Mouse (Mus musculus) liver, embryonic 12.5 days (tissue): ENCODE data around the gene Rap1gds1. TPM values are rescaled to one million over a fixed set of nuclear protein-coding genes. Genes with fewer than 3 reads are reported as not detected.

Experiments used
- ATAC-seq: fragments of 200-750 bp; cut with Nextera tagmentation; 2 replicates; pipeline ENCODE4 v1.8.0; 2017; ENCODE audit warnings: moderate number of reproducible peaks, mild to moderate bottlenecking, moderate library complexity
- H3K27ac ChIP-seq: fragments of 300-500 bp; sonication (generic); 2 replicates; pipeline ENCODE4 v1.5.1; 2016; ENCODE audit warnings: mild to moderate bottlenecking
- H3K27me3 ChIP-seq: fragments of 300-500 bp; sonication (generic); replicated peaks from 2 replicates; pipeline ENCODE4 v1.6.1; 2016; ENCODE audit warnings: mild to moderate bottlenecking, moderate library complexity
- H3K36me3 ChIP-seq: fragments of 300-500 bp; sonication (generic); 2 replicates; pipeline ENCODE4 v1.6.1; 2016; ENCODE audit warnings: mild to moderate bottlenecking, moderate library complexity
- H3K4me1 ChIP-seq: fragments of 300-500 bp; sonication (generic); 2 replicates; pipeline ENCODE4 v1.6.1; 2016
- H3K4me2 ChIP-seq: fragments of 300-500 bp; sonication (generic); 2 replicates; pipeline ENCODE4 v1.6.1; 2016; ENCODE audit warnings: mild to moderate bottlenecking, moderate library complexity
- H3K4me3 ChIP-seq: fragments of 300-500 bp; sonication (generic); 2 replicates; pipeline ENCODE4 v1.5.1; 2016; ENCODE audit warnings: mild to moderate bottlenecking, moderate library complexity
- H3K9ac ChIP-seq: fragments of 300-500 bp; sonication (generic); 2 replicates; pipeline ENCODE4 v1.6.1; 2016; ENCODE audit warnings: mild to moderate bottlenecking, moderate library complexity
- H3K9me3 ChIP-seq: fragments of 300-500 bp; sonication (generic); replicated peaks from 2 replicates; pipeline ENCODE4 v1.6.1; 2016; ENCODE audit warnings: mild to moderate bottlenecking, moderate library complexity
- WGBS: fragments of 180-500 bp; shearing (Covaris S2); methylation state at CpG from one replicate; pipeline ENCODE4 v1.1.7; 2016; ENCODE audit not compliant: insufficient replicate concordance; 5-methylcytosine and 5-hydroxymethylcytosine counted together
- polyA plus RNA-seq: library from polyadenylated mRNA; unstranded; fragments of >200 nt; fragmentation: Nextera tagmentation; extraction: Ambion mirVana; gene quantifications from 2 replicates; pipeline ENCODE4 v1.2.1, GENCODE M21; 2016

Rap1gds1 gene
- polyA plus RNA-seq, 1 experiment from 2014 or later, result 31.4 TPM

DNA sequence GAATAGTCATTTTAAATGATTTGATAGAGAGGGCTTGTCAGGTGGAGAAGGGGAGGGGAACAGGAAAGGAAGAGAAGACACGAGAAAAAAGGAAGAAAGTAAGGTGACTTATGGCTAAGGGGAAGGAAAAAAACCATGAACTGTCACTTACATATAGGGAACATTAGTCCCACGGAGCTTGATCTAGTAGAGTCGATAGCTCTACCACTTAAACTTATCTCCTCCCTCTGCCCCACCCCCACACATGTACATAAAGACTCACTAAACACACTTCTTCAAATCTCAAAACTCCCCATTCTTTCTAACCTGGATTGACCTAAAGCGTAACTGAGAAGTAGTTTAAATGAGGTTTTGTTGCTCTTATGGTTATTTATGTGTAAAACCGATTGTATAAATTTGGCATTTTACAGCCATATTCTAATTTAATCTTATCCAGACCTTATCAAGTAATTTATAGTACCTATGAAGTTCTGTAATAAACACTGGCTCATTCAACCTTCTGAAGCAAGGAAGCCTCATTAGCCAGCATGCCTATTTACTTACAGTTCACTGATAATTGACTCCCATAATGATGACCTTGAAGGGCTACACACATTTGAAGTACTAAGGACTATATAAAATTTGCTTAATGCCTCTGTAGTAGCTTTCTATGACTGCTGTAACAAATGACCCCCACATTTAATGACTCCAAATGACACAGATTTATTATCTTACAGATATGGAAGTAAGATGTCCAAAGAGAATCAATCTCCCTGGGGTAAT lies 9.0 kb upstream of the Rap1gds1 start:
- no peaks in the 10 kb centered on the region for H3K4me1 ChIP-seq
- H3K4me3 ChIP-seq, result no peak overlapping the region
- ATAC-seq, result no peak
- H3K27ac ChIP-seq, result no peak overlapping the region
- H3K9me3 ChIP-seq, result no peaks in the 10 kb centered on the region; the same call in 1 of the 2 replicates
- no peak overlapping the region for H3K9ac ChIP-seq
- H3K4me2 ChIP-seq, result no peak overlapping the region
- WGBS, result 52% methylated on average over 5 of the region's 5 CpGs
- H3K36me3 ChIP-seq, result no peaks in the 10 kb centered on the region
- no peaks in the 10 kb centered on the region for H3K27me3 ChIP-seq

GRCm38 (mm10) chr3:139079831-139080230 lies 4.8 kb upstream of the Rap1gds1 start:
- Histone ChIP-seq H3K36me3 (no peaks in the 10 kb centered on the region), H3K9ac (no peak overlapping the region), H3K27me3 (no peaks in the 10 kb centered on the region), H3K27ac (no peak overlapping the region), H3K4me3 (no peak overlapping the region), H3K4me2 (no peak overlapping the region), H3K4me1 (peaks cover 12% of the 10 kb centered on the region; the same call in 1 of the 2 replicates), H3K9me3 (no peaks in the 10 kb centered on the region)
- ATAC-seq, result no peak
- 81% methylated on average over 6 of the region's 6 CpGs for WGBS

DNA sequence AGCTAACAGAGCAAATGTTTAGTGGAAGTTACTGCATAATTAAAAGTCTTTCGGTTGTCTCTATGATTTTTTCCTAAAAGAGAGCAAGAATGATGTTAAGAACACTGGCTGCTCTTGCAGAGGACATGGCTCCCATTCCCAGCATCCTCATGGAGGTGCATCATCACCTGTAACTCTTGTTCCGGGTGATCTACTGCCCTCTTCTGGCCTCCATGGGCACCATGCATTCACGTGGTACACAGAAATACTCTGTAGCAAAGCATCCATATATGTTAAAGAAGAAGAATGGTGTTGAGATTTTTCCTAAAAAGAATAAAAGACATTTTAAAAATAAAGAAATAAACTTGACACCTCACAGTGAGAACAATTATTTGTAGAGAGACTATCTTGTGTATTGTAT lies 3.0 kb upstream of the Rap1gds1 start:
- H3K27me3 ChIP-seq, result no peaks in the 10 kb centered on the region
- no peak overlapping the region for H3K4me3 ChIP-seq
- peaks cover 19% of the 10 kb centered on the region for H3K4me1 ChIP-seq
- H3K4me2 ChIP-seq, result no peak overlapping the region
- no peak overlapping the region for H3K9ac ChIP-seq
- H3K36me3 ChIP-seq, result no peaks in the 10 kb centered on the region
- no peaks in the 10 kb centered on the region for H3K9me3 ChIP-seq
- no peak overlapping the region for H3K27ac ChIP-seq
- WGBS, result 67% methylated on average over 3 of the region's 3 CpGs
- ATAC-seq, result no peak

DNA sequence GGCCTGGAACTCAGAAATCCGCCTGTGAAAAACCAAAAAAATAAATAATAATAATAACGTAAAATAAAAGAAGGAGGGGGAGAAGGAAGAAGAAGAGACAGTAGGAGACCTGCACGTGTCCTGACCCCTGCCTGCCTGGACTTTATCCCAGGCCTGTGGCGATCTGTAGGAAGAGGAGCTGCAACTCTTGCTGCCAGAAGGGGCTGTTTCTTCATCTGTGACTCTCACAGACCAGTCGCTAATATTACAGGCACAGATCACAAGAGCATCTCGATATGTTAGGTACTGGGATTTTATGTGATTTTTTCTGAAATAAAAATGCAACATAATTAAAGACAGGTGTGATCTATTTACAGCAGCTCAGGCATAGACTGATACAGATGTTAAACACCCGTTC lies 1.1 kb upstream of the Rap1gds1 start:
- WGBS, result 11% methylated on average over 7 of the region's 7 CpGs
- peak overlapping the region; percentile 92 for H3K4me2 ChIP-seq
- H3K9ac ChIP-seq, result peak overlapping the region; percentile 77
- H3K36me3 ChIP-seq, result no peaks in the 10 kb centered on the region
- ATAC-seq, result no peak
- H3K27me3 ChIP-seq, result no peaks in the 10 kb centered on the region
- no peak overlapping the region for H3K27ac ChIP-seq
- peak overlapping the region; percentile 95 for H3K4me3 ChIP-seq
- no peaks in the 10 kb centered on the region for H3K9me3 ChIP-seq
- H3K4me1 ChIP-seq, result peaks cover 19% of the 10 kb centered on the region

DNA sequence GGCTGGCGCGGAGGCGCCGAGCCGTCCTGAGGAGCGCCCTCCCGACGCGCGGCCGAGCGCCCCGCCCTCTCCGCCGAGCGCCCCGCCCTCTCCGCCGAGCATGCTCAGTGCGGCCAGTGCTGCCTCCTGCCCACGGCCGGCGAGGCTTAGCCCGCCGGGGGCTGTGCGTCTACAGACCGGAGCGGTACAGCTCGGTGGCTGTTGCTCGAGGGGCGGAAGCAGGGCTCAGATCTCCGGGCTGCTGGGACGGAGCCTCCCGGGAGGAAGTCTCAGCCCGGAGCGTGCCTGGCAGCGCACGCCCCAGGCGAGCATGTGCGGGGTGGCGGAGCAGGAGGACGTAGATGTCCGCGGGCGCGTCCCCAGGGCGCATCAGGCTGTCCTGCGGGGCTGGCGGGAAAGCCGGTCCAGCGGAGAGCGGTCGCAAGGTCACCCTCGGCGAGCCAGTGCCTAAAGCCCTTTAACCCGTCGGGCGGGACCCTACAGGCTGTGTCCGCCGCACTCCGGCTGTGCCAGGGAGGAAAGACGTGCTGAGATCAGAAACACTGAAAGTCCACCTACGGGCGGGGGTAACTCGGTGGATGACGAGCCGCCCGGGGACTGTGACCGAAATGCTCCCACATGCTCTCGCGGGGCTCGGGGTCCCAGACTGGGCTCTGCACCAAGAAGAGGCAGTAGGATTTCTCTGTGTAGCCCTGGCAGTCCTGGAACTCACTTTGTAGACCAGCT lies 495 bp upstream of the Rap1gds1 start:
- peaks cover 19% of the 10 kb centered on the region for H3K4me1 ChIP-seq
- H3K27me3 ChIP-seq, result no peaks in the 10 kb centered on the region
- H3K27ac ChIP-seq, result peak overlapping the region; percentile 82
- H3K4me3 ChIP-seq, result peak overlapping the region; percentile 95
- H3K9me3 ChIP-seq, result no peaks in the 10 kb centered on the region
- peak overlapping the region; percentile 92 for H3K4me2 ChIP-seq
- no peaks in the 10 kb centered on the region for H3K36me3 ChIP-seq
- WGBS, result under 1% methylated on average over 56 of the region's 72 CpGs
- peak; percentile 98 for ATAC-seq
- peak overlapping the region; percentile 77 for H3K9ac ChIP-seq

DNA sequence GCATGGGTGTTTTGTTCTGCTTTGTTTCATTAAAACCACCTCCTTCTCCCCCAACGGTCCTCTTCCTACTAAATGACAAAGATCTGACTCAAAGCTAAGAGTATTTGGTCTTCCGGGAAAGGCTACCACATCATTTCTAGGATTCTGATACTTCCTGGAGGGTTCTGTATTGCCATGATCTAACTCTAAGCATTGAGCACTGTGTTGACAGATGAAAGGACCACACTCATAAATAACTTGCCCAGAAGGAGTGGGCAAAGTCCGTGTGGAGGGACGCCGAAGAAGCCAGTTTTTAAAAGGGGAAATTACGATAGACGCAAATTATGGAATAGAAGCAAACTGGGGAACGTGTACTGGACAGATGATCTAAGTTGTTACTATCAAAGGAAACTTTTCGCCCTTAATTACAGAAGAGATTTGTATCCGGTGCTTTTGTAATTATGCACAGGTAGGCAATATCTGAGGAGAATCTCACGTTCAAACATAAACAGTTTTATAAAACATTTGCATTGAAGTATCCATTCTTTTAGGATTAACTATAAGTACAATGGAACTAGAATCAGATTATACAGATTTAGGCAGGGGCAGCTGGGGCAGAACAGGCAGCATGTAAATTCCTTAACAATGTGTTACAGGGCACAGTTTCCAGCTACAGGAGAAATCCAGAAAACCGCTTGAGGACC lies 1.1 kb downstream of the Rap1gds1 start:
- Histone ChIP-seq H3K36me3 (no peaks in the 10 kb centered on the region), H3K4me2 (peak overlapping the region; percentile 89), H3K9ac (peak overlapping the region; percentile 93), H3K27ac (peak overlapping the region; percentile 94), H3K27me3 (no peaks in the 10 kb centered on the region), H3K9me3 (no peaks in the 10 kb centered on the region), H3K4me1 (peaks cover 19% of the 10 kb centered on the region), H3K4me3 (peak overlapping the region; percentile 95)
- ATAC-seq, result no peak
- 3% methylated on average over 12 of the region's 12 CpGs for WGBS

- no peaks in the 10 kb centered on the region for H3K36me3 ChIP-seq
- no peak overlapping the region for H3K27ac ChIP-seq
- 62% methylated on average over 4 of the region's 4 CpGs for WGBS
- H3K4me1 ChIP-seq, result peaks cover 7% of the 10 kb centered on the region
- ATAC-seq, result no peak
- no peaks in the 10 kb centered on the region for H3K9me3 ChIP-seq
- H3K27me3 ChIP-seq, result no peaks in the 10 kb centered on the region
- H3K4me2 ChIP-seq, result no peak overlapping the region
- no peak overlapping the region for H3K4me3 ChIP-seq
- H3K9ac ChIP-seq, result no peak overlapping the region
These were observed 5.5 kb downstream of the Rap1gds1 start for GRCm38 (mm10) chr3:139069539-139069938.

DNA sequence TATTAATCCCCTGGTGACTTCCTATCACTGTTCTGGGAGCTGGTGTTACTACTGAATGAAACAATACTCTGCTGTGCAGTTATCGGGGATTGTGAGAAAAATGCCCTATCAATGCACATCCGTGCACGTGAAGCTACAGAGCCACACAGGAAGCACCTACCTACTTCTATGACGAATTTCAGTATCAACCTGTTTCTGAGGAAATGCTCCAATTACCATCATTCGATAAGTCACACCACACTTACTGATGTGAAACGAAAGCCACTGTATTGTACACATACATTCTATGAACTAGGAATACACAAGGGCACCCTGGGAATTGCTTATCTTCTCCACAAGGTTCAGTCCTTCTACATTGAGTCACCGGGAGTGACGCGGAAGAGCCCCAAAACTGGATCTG lies 10.9 kb downstream of the Rap1gds1 start:
- no peak for ATAC-seq

DNA sequence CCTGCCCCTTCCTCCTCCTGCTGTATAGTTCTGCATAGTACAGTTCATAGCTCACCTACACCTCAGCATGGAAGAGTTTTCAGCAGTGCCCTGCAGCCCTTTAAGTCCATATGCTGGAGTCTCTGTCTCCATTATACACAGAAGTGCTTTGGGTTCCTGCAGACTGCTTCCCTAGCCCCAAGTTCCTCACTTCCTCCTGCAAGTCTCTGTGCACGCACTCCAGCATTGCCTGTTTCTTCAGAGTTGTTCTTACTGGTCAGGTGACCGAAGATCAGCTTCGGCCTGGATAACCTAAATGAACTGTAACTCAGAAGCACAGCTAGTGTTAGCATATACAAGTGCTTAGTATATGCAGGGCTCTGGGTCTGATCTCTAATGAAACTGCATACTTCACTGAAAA lies 12.9 kb downstream of the Rap1gds1 start:
- peaks cover 6% of the 10 kb centered on the region; the same call in 1 of the 2 replicates for H3K36me3 ChIP-seq
- H3K27ac ChIP-seq, result no peak overlapping the region
- 0 out of 2 replicates have a peak, but pooled peaks cover 10% of the 10 kb centered on the region for H3K4me1 ChIP-seq
- ATAC-seq, result no peak
- H3K27me3 ChIP-seq, result no peaks in the 10 kb centered on the region
- H3K9ac ChIP-seq, result no peak overlapping the region
- H3K9me3 ChIP-seq, result no peaks in the 10 kb centered on the region
- no peak overlapping the region for H3K4me2 ChIP-seq
- H3K4me3 ChIP-seq, result no peak overlapping the region
- WGBS, result 56% methylated on average over 3 of the region's 3 CpGs

More for the DNA sequence above, 10.9 kb downstream of the Rap1gds1 start:
- Histone ChIP-seq H3K9ac (no peak overlapping the region), H3K4me1 (0 out of 2 replicates have a peak, but pooled peaks cover 6% of the 10 kb centered on the region), H3K36me3 (peaks cover 6% of the 10 kb centered on the region; the same call in 1 of the 2 replicates), H3K4me3 (no peak overlapping the region), H3K4me2 (no peak overlapping the region), H3K27me3 (no peaks in the 10 kb centered on the region), H3K9me3 (no peaks in the 10 kb centered on the region), H3K27ac (no peak overlapping the region)
- 86% methylated on average over 9 of the region's 9 CpGs for WGBS

- no peak for ATAC-seq
These were observed 26.0 kb downstream of the Rap1gds1 start for GRCm38 (mm10) chr3:139048701-139049622.

DNA sequence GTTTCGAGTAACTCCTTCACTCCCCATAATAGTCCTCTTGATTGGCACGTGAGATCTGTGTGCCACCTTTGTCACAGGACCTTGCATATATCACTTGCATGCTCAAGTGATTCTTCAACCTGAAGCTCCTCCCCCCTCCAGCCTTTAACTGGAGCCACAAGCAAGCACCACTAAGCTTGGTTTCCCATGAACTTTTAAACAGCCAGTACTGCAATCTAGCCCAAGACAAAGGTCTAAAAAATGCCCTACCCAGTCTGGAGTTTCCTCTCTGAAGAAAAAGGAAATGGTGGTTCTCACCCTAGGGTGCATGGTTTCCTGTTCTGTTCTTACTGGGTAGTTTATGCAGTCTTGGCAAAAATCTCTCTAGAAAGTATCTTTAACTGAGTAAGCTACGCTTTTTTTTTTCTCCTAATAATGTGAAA lies 32.6 kb downstream of the Rap1gds1 start:
- no peak overlapping the region for H3K27ac ChIP-seq
- no peaks in the 10 kb centered on the region for H3K9me3 ChIP-seq
- H3K4me2 ChIP-seq, result no peak overlapping the region
- ATAC-seq, result 0 out of 2 replicates have a peak, but pooled peaks have one; percentile 32
- H3K27me3 ChIP-seq, result no peaks in the 10 kb centered on the region
- no peak overlapping the region for H3K4me3 ChIP-seq
- peaks cover 8% of the 10 kb centered on the region; the same call in 1 of the 2 replicates for H3K4me1 ChIP-seq
- H3K36me3 ChIP-seq, result 0 out of 2 replicates have a peak, but pooled peaks cover 16% of the 10 kb centered on the region
- WGBS, result 32% methylated on average over 3 of the region's 3 CpGs
- no peak overlapping the region for H3K9ac ChIP-seq

More at GRCm38 (mm10) chr3:139048701-139049622, 26.0 kb downstream of the Rap1gds1 start:
- peaks cover 19% of the 10 kb centered on the region for H3K36me3 ChIP-seq
- no peaks in the 10 kb centered on the region for H3K27me3 ChIP-seq
- no peak overlapping the region for H3K4me3 ChIP-seq
- peaks cover 13% of the 10 kb centered on the region for H3K4me1 ChIP-seq
- H3K9ac ChIP-seq, result no peak overlapping the region
- no peak overlapping the region for H3K4me2 ChIP-seq
- WGBS, result 74% methylated on average over 12 of the region's 12 CpGs
- H3K9me3 ChIP-seq, result no peaks in the 10 kb centered on the region
- H3K27ac ChIP-seq, result no peak overlapping the region
